Mouse (Mus musculus): ENCODE results near the gene Tapbp.

Tapbp gene

DNA sequence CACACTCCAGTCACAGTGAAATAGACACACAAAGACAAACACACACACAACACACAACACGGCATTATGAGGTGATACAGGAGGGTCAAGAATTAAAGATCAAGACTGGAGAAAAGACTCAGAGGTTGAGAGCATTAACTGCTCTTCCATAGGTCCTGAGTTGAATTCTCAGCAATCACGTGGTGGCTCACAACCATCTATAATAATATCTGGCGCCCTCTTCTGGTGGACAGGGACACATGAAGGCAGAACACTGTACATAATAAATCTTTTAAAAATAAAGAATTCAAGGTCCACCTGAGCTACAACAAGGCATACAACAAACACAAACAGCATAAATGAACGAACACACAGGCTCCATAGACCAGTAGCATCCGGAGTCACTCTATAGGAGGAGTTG lies 53.2 kb downstream of the Tapbp start:
- DNase-seq: no peak

GRCm38 (mm10) chr17:33969394-33969793 lies 53.7 kb downstream of the Tapbp start:
- no peak for DNase-seq

GRCm38 (mm10) chr17:33972691-33973090 lies 57.0 kb downstream of the Tapbp start:
- DNase-seq: no peak

DNA sequence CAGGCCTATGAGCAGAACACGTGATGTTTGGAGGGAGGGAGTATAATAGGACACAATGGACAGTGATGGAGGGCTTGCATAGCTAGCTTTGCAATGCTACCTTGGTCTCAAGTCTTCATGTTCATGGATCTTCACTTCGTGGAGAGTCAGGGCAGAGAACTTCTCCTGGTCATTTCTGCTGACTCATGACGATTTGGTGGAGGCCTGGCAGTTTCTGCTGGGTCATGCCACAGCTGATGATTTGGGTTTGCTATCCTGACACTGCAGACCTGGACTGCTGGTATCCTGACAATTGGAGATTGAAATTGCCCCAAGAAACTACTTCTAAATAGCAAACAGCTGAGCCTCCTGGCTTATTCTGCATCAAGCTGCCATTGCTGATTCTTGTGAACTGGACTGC lies 57.9 kb downstream of the Tapbp start:
- DNase-seq: no peak

DNA sequence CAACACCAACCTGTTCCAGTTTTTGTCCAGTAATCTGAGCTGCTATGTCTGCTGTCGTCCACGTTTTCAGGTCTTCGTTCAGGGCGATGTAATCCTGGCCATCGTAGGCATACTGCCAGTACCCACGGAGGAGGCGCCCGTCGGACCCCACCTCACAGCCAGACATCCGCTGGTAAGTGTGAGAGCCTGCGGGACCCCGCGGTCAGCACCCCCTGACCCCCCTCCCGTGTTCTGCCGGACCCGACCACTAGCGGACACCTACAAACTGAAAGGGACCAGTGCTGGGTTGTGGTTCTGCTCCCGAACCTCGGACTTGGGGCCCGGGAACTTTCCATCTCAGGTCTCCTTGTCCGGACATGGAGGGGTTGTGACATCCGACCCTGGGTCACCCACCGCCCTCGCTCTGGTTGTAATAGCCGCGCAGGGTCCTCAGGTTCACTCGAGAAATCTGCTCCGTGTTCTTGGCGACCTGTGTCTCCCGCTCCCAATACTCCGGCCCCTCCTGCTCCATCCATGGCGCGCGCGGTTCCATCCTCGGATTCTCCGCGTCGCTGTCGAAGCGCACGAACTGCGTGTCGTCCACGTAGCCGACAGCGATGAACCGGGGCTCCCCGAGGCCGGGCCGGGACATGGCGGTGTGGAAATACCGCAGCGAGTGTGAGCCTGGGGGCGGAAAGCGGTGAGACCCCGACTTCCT lies 62.3 kb downstream of the Tapbp start:
- no peak for DNase-seq

- DNase-seq: peak; percentile 96
Observed at GRCm38 (mm10) chr17:33978631-33979031, 62.9 kb downstream of the Tapbp start.
